ENCODE assay signal across 9 mouse cellular contexts in genomic region chr9:46302142-46302541, GRCm38 (mm10). TPM values are rescaled to one million over a fixed set of nuclear protein-coding genes. Genes with fewer than 3 reads are reported as not detected.
DNase-seq lines count a peak whose midpoint lies in the region; ATAC-seq and TF ChIP-seq lines count a peak whose summit lies in the region.
"Had no signal": no experiment of that assay in that cellular context is flagged by ENCODE, and none has a peak within 500 bp of the region (broad histone marks: within the 10 kb centered on the region; RNA-seq: fewer than 3 reads in every experiment).

No protein-coding gene starts in this region.

- peak; percentile 91 for TF ChIP-seq CTCF in liver, embryonic 14.5 days (IDR thresholded peaks at IDR 0.05; ENCODE audit: low read depth)

- no peak overlapping the region for H3K9ac ChIP-seq in hindbrain, embryonic 13.5 days
- no peak overlapping the region for H3K9ac ChIP-seq in liver, embryonic 14.5 days (replicated peaks)
- H3K9ac ChIP-seq: heart, embryonic 15.5 days had no signal

- 10% methylated on average over 2 of the region's 2 CpGs for WGBS in hindbrain, embryonic 13.5 days
- 3% methylated on average over 2 of the region's 2 CpGs for WGBS in liver, embryonic 14.5 days (ENCODE audit: insufficient replicate concordance)

- peak; percentile 22 for DNase-seq in ovary, postnatal 36 days (ENCODE audit: low spot score)
- no peak for DNase-seq in ovary, adult 18-20 months (ENCODE audit: low spot score)
- peak; percentile 53 for DNase-seq in adipocyte (ENCODE audit: low spot score)
- peak; percentile 61 for DNase-seq in embryo, embryonic 11 days
- peak; percentile 15 to 24 (median 17) for DNase-seq in liver, embryonic 14.5 days (ENCODE audit: low read depth in 3 of 3, low spot score in 3 of 3)
- DNase-seq in retina, postnatal 1 day: peak; percentile 75
- DNase-seq in urinary bladder, postnatal 4 days (ENCODE audit: low spot score in 2 of 2): no peak

- ATAC-seq in hindbrain, embryonic 13.5 days (ENCODE audit: low FRiP score): peak; percentile 24; the same call in 1 of the 2 replicates
- no peak for ATAC-seq in liver, embryonic 14.5 days (ENCODE audit: insufficient read depth)

- no peaks in the 10 kb centered on the region for H3K9me3 ChIP-seq in hindbrain, embryonic 13.5 days
- no peaks in the 10 kb centered on the region for H3K9me3 ChIP-seq in liver, embryonic 14.5 days (ENCODE audit: control insufficient read depth, low read length)
- H3K9me3 ChIP-seq: heart, embryonic 15.5 days had no signal

- H3K27ac ChIP-seq in hindbrain, embryonic 13.5 days: no peak overlapping the region
- no peak overlapping the region for H3K27ac ChIP-seq in liver, embryonic 14.5 days
- H3K27ac ChIP-seq: heart, embryonic 15.5 days had no signal

- TF ChIP-seq EP300 in liver, embryonic 14.5 days (IDR thresholded peaks at IDR 0.05; ENCODE audit: low read depth): no peak

- no peaks in the 10 kb centered on the region for H3K4me1 ChIP-seq in hindbrain, embryonic 13.5 days (replicated peaks)
- no peaks in the 10 kb centered on the region for H3K4me1 ChIP-seq in liver, embryonic 14.5 days (replicated peaks; ENCODE audit: control insufficient read depth in 2 of 2, insufficient read depth in 2 of 2, low read length in 1 of 2)
- H3K4me1 ChIP-seq: heart, embryonic 15.5 days had no signal

- no peak overlapping the region for H3K4me2 ChIP-seq in hindbrain, embryonic 13.5 days
- no peak overlapping the region for H3K4me2 ChIP-seq in liver, embryonic 14.5 days (ENCODE audit: low read depth)
- H3K4me2 ChIP-seq: heart, embryonic 15.5 days had no signal

- H3K27me3 ChIP-seq in hindbrain, embryonic 13.5 days: peaks cover 9% of the 10 kb centered on the region; the same call in 1 of the 2 replicates
- H3K27me3 ChIP-seq in liver, embryonic 14.5 days (ENCODE audit: control insufficient read depth, insufficient read depth, low read length): no peaks in the 10 kb centered on the region
- H3K27me3 ChIP-seq: heart, embryonic 15.5 days had no signal

- no peak overlapping the region for H3K4me3 ChIP-seq in hindbrain, embryonic 13.5 days
- no peak overlapping the region for H3K4me3 ChIP-seq in liver, embryonic 14.5 days (ENCODE audit: insufficient read depth in 1 of 2, low read depth in 2 of 2, low read length in 2 of 2)
- H3K4me3 ChIP-seq: heart, embryonic 15.5 days had no signal

- H3K36me3 ChIP-seq in hindbrain, embryonic 13.5 days: peaks cover 26% of the 10 kb centered on the region
- H3K36me3 ChIP-seq in liver, embryonic 14.5 days (replicated peaks; ENCODE audit: control insufficient read depth, insufficient read depth, low read depth): no peaks in the 10 kb centered on the region; the same call in 1 of the 2 replicates

RNA-seq across cellular contexts. Expression of gene 4931429L15Rik, which starts 17.6 kb away (rescaled TPM):
- not detected in 2 replicates for polyA plus RNA-seq in hindbrain, embryonic 13.5 days (2015; fragmentation: Nextera tagmentation; extraction: Ambion mirVana)
- polyA plus RNA-seq in liver, embryonic 14.5 days (2012; rRNA removed): not detected in 2 replicates
- not detected in 2 replicates for polyA plus RNA-seq in liver, embryonic 14.5 days (2014; fragmentation: Nextera tagmentation; extraction: Ambion mirVana)
- polyA plus RNA-seq: heart, embryonic 15.5 days had no signal

RNA-seq across cellular contexts. Expression of gene Bud13, which starts 19.3 kb away (rescaled TPM):
- 17.5 and 18.3 TPM in 2 replicates for polyA plus RNA-seq in hindbrain, embryonic 13.5 days (2015; fragmentation: Nextera tagmentation; extraction: Ambion mirVana)
- polyA plus RNA-seq in liver, embryonic 14.5 days (2012; rRNA removed): 3.8 and 4.5 TPM in 2 replicates
- polyA plus RNA-seq in liver, embryonic 14.5 days (2014; fragmentation: Nextera tagmentation; extraction: Ambion mirVana): 5.5 and 6.2 TPM in 2 replicates

RNA-seq across cellular contexts. Expression of gene Zpr1, which starts 29.3 kb away (rescaled TPM):
- polyA plus RNA-seq in hindbrain, embryonic 13.5 days (2015; fragmentation: Nextera tagmentation; extraction: Ambion mirVana): 60.2 and 61.1 TPM in 2 replicates
- polyA plus RNA-seq in liver, embryonic 14.5 days (2012; rRNA removed): 11.5 and 16.4 TPM in 2 replicates
- polyA plus RNA-seq in liver, embryonic 14.5 days (2014; fragmentation: Nextera tagmentation; extraction: Ambion mirVana): 28.1 and 28.6 TPM in 2 replicates

RNA-seq across cellular contexts. Expression of gene Apoa5, which starts 33.7 kb away (rescaled TPM):
- not detected in 2 replicates for polyA plus RNA-seq in hindbrain, embryonic 13.5 days (2015; fragmentation: Nextera tagmentation; extraction: Ambion mirVana)
- polyA plus RNA-seq in liver, embryonic 14.5 days (2012; rRNA removed): 0.47 and 0.54 TPM in 2 replicates
- polyA plus RNA-seq in liver, embryonic 14.5 days (2014; fragmentation: Nextera tagmentation; extraction: Ambion mirVana): 1.1 and 1.2 TPM in 2 replicates
- polyA plus RNA-seq: heart, embryonic 15.5 days had no signal

Comparison
In these comparisons a context has a peak if more than half of its experiments do, and no peak if none do; other contexts are left out.
1. DNase-seq: peak in ovary, postnatal 36 days (single experiment), adipocyte (single experiment), embryo, embryonic 11 days (single experiment), liver, embryonic 14.5 days (3 of 3) and retina, postnatal 1 day (single experiment); none in ovary, adult 18-20 months (single experiment) and urinary bladder, postnatal 4 days (0 of 2).